Mouse (Mus musculus) intestine, embryonic 16.5 days (tissue): ENCODE data around the gene Krt82. TPM values are rescaled to one million over a fixed set of nuclear protein-coding genes. Genes with fewer than 3 reads are reported as not detected.
"Not testable (repeated sequence)": the region's sequence is repeated elsewhere in the genome, so short reads cannot be mapped to it uniquely, and the experiment has no call there.

Source experiments
- ATAC-seq: fragments of 200-750 bp; cut with Nextera tagmentation; 2 replicates; pipeline ENCODE4 v1.8.0; 2017; ENCODE audit warnings: moderate TSS enrichment, moderate library complexity
- H3K27ac ChIP-seq: fragments of 300-500 bp; sonication (generic); 2 replicates; pipeline ENCODE4 v1.5.1; 2014; ENCODE audit warnings: mild to moderate bottlenecking, low read length
- H3K27me3 ChIP-seq: fragments of 300-500 bp; sonication (generic); replicated peaks from 2 replicates; pipeline ENCODE4 v1.6.1; 2014; ENCODE audit warnings: low read length, control low read depth, mixed read lengths; ENCODE audit not compliant: control insufficient read depth, insufficient read depth
- H3K36me3 ChIP-seq: fragments of 300-500 bp; sonication (generic); 2 replicates; pipeline ENCODE4 v1.6.1; 2014; ENCODE audit warnings: low read length, control low read depth; ENCODE audit not compliant: control insufficient read depth, insufficient read depth
- H3K4me1 ChIP-seq: fragments of 300-500 bp; sonication (generic); 2 replicates; pipeline ENCODE4 v1.6.1; 2014; ENCODE audit warnings: low read length, control low read depth, mixed read lengths; ENCODE audit not compliant: control insufficient read depth, insufficient read depth
- H3K4me2 ChIP-seq: fragments of 300-500 bp; sonication (generic); 2 replicates; pipeline ENCODE4 v1.6.1; 2014; ENCODE audit warnings: low read depth, low read length, control low read depth
- H3K4me3 ChIP-seq: fragments of 300-500 bp; sonication (generic); 2 replicates; pipeline ENCODE4 v1.5.1; 2014; ENCODE audit warnings: mild to moderate bottlenecking, low read length
- H3K9ac ChIP-seq: fragments of 300-500 bp; sonication (generic); 2 replicates; pipeline ENCODE4 v1.6.1; 2014; ENCODE audit warnings: low read depth, low read length
- H3K9me3 ChIP-seq: fragments of 300-500 bp; sonication (generic); 2 replicates; pipeline ENCODE4 v1.6.1; 2016; ENCODE audit warnings: low read length, control low read depth; ENCODE audit not compliant: control insufficient read depth
- WGBS: fragments of 180-500 bp; shearing (Covaris S2); extraction: QIAGEN DNeasy Blood & Tissue Kit; methylation state at CpG from one replicate; pipeline ENCODE4 v1.1.7; 2014; 5-methylcytosine and 5-hydroxymethylcytosine counted together
- polyA plus RNA-seq: library from polyadenylated mRNA; unstranded; fragments of >200 nt; fragmentation: Nextera tagmentation; extraction: Ambion mirVana; gene quantifications from 2 replicates; pipeline ENCODE4 v1.2.1, GENCODE M21; 2015

The Krt82 gene
- polyA plus RNA-seq, 1 experiment from 2014 or later, result not detected

- no peak within 1 kb of the TSS for H3K4me3 ChIP-seq
- no peak for ATAC-seq
- H3K27ac ChIP-seq, result no peak within 1 kb of the TSS
- H3K4me1 ChIP-seq, result 0 out of 2 replicates have a peak, but pooled peaks cover 3% of the 10 kb centered on the region
- H3K36me3 ChIP-seq, result no peaks in the 10 kb centered on the region
- H3K9me3 ChIP-seq, result no peaks in the 10 kb centered on the region
- H3K4me2 ChIP-seq, result no peak within 1 kb of the TSS
- H3K27me3 ChIP-seq, result no peaks in the 10 kb centered on the region; the same call in 1 of the 2 replicates
- 79% methylated on average over 7 of the region's 7 CpGs for WGBS
- no peak within 1 kb of the TSS for H3K9ac ChIP-seq
Observed at GRCm38 (mm10) chr15:101532720-101533119, 17.7 kb downstream of the Krt82 start, which contains the start of gene Krt84. Krt84 (minus strand) TSS chr15:101532820.

- Histone ChIP-seq H3K27ac (peak overlapping the region; percentile 67; the same call in 1 of the 2 replicates), H3K4me1 (0 out of 2 replicates have a peak, but pooled peaks cover 2% of the 10 kb centered on the region), H3K9ac (no peak overlapping the region), H3K4me2 (no peak overlapping the region), H3K27me3 (no peaks in the 10 kb centered on the region), H3K4me3 (no peak overlapping the region), H3K9me3 (no peaks in the 10 kb centered on the region), H3K36me3 (no peaks in the 10 kb centered on the region)
- WGBS, result 56% methylated on average over 4 of the region's 4 CpGs
- peak; percentile 92 for ATAC-seq
Observed at GRCm38 (mm10) chr15:101522556-101523232, 27.8 kb downstream of the Krt82 start.

GRCm38 (mm10) chr15:101519792-101520191, 30.7 kb downstream of the Krt82 start:
- Histone ChIP-seq H3K9me3 (no peaks in the 10 kb centered on the region), H3K4me1 (0 out of 2 replicates have a peak, but pooled peaks cover 2% of the 10 kb centered on the region), H3K27me3 (no peaks in the 10 kb centered on the region), H3K36me3 (no peaks in the 10 kb centered on the region), H3K4me2 (no peak overlapping the region), H3K9ac (no peak overlapping the region), H3K4me3 (no peak overlapping the region), H3K27ac (no peak overlapping the region)
- no peak for ATAC-seq
- WGBS, result 18% methylated on average over 2 of the region's 2 CpGs

GRCm38 (mm10) chr15:101517161-101517560, 33.3 kb downstream of the Krt82 start, which contains the start of gene Gm49425:
Gm49425 (minus strand) TSS chr15:101517261.
- not testable (repeated sequence) for H3K9ac ChIP-seq, ATAC-seq, H3K4me3 ChIP-seq, H3K27me3 ChIP-seq, H3K4me1 ChIP-seq, H3K36me3 ChIP-seq, H3K4me2 ChIP-seq, H3K9me3 ChIP-seq, H3K27ac ChIP-seq
- WGBS, result 78% methylated on average over 2 of the region's 2 CpGs

- Histone ChIP-seq H3K9me3 (no peaks in the 10 kb centered on the region), H3K9ac (no peak overlapping the region), H3K4me1 (no peaks in the 10 kb centered on the region), H3K36me3 (no peaks in the 10 kb centered on the region), H3K4me3 (no peak overlapping the region), H3K27me3 (no peaks in the 10 kb centered on the region), H3K4me2 (no peak overlapping the region), H3K27ac (no peak overlapping the region)
- no peak for ATAC-seq
- WGBS, result 53% methylated on average over 9 of the region's 9 CpGs
Observed at GRCm38 (mm10) chr15:101508247-101508646, 42.2 kb downstream of the Krt82 start.

GRCm38 (mm10) chr15:101506896-101507758, 43.3 kb downstream of the Krt82 start:
- H3K4me1 ChIP-seq, result no peaks in the 10 kb centered on the region
- WGBS, result 48% methylated on average over 14 of the region's 14 CpGs
- H3K4me2 ChIP-seq, result no peak overlapping the region
- no peak for ATAC-seq
- no peaks in the 10 kb centered on the region for H3K36me3 ChIP-seq
- H3K9ac ChIP-seq, result no peak overlapping the region
- H3K9me3 ChIP-seq, result no peaks in the 10 kb centered on the region
- no peak overlapping the region for H3K4me3 ChIP-seq
- H3K27ac ChIP-seq, result no peak overlapping the region
- no peaks in the 10 kb centered on the region for H3K27me3 ChIP-seq

- ATAC-seq, result no peak
Observed at GRCm38 (mm10) chr15:101497181-101497580, 53.3 kb downstream of the Krt82 start.

GRCm38 (mm10) chr15:101495266-101495665, 55.2 kb downstream of the Krt82 start:
- Histone ChIP-seq H3K4me1 (peaks cover 4% of the 10 kb centered on the region; the same call in 1 of the 2 replicates), H3K36me3 (no peaks in the 10 kb centered on the region), H3K27ac (no peak overlapping the region), H3K4me2 (no peak overlapping the region), H3K4me3 (no peak overlapping the region), H3K9me3 (no peaks in the 10 kb centered on the region), H3K27me3 (no peaks in the 10 kb centered on the region), H3K9ac (no peak overlapping the region)
- WGBS, result 80% methylated on average over 8 of the region's 8 CpGs
- no peak for ATAC-seq

More at GRCm38 (mm10) chr15:101497181-101497580, 53.3 kb downstream of the Krt82 start:
- Histone ChIP-seq H3K36me3 (no peaks in the 10 kb centered on the region), H3K4me3 (no peak overlapping the region), H3K27me3 (no peaks in the 10 kb centered on the region), H3K4me1 (peaks cover 4% of the 10 kb centered on the region; the same call in 1 of the 2 replicates), H3K9me3 (no peaks in the 10 kb centered on the region), H3K4me2 (no peak overlapping the region), H3K9ac (no peak overlapping the region), H3K27ac (no peak overlapping the region)
- WGBS, result 70% methylated on average over 2 of the region's 2 CpGs

GRCm38 (mm10) chr15:101494203-101494602, 56.3 kb downstream of the Krt82 start:
- no peak for ATAC-seq
- Histone ChIP-seq H3K27me3 (no peaks in the 10 kb centered on the region), H3K9ac (no peak overlapping the region), H3K4me3 (no peak overlapping the region), H3K4me2 (no peak overlapping the region), H3K9me3 (no peaks in the 10 kb centered on the region), H3K4me1 (peaks cover 4% of the 10 kb centered on the region; the same call in 1 of the 2 replicates), H3K27ac (no peak overlapping the region), H3K36me3 (no peaks in the 10 kb centered on the region)
- WGBS, result 38% methylated on average over 1 of the region's 1 CpGs
